ENCODE assay signal across 9 mouse cellular contexts in the genomic region with DNA sequence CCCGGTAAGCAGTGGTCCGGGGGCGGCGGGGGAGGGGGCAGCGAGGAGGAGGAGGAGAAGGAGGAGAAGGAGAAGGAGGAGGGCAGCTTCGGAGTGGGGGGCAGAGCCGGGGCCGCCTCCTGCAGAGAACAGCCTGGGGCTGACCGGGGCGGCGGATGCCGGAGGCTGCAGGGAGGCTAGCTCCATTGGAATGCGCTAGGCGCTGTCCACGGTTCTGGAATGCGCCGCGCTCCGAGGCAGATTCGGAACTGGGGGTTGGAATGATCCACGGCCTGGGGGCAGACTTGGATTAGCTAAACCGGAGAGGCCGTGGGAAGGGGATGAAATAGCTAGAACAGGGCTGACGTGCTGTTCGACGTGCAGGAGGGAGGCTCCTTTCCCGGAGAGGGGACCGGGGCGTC. TPM values are rescaled to one million over a fixed set of nuclear protein-coding genes. Genes with fewer than 3 reads are reported as not detected.
DNase-seq lines count a peak whose midpoint lies in the region; ATAC-seq and TF ChIP-seq lines count a peak whose summit lies in the region.
"Had no signal": no experiment of that assay in that cellular context is flagged by ENCODE, and none has a peak within 500 bp of the region (broad histone marks: within the 10 kb centered on the region; RNA-seq: fewer than 3 reads in every experiment).

No protein-coding gene starts in this region.

- H3K27ac ChIP-seq in embryonic facial prominence, embryonic 13.5 days, result no peak overlapping the region
- H3K27ac ChIP-seq in heart, postnatal 0 days (ENCODE audit: low read depth), result no peak overlapping the region
- H3K27ac ChIP-seq in olfactory bulb, adult 2 months (ENCODE audit: insufficient read depth, low read depth, low read length), result peak overlapping the region; percentile 88
- H3K27ac ChIP-seq: macrophage had no signal

- no peaks in the 10 kb centered on the region for H3K36me3 ChIP-seq in megakaryocyte, embryonic 14.5 days (replicated peaks; ENCODE audit: low read length)
- H3K36me3 ChIP-seq in embryonic facial prominence, embryonic 13.5 days, result no peaks in the 10 kb centered on the region
- H3K36me3 ChIP-seq in heart, postnatal 0 days (replicated peaks; ENCODE audit: control insufficient read depth, insufficient read depth, low read length), result no peaks in the 10 kb centered on the region

- TF ChIP-seq POLR2A in olfactory bulb, adult 2 months (IDR thresholded peaks at IDR 0.05; ENCODE audit: insufficient read depth, low read depth, low read length), result no peak

- H3K4me1 ChIP-seq in megakaryocyte, embryonic 14.5 days, result peaks cover 19% of the 10 kb centered on the region
- H3K4me1 ChIP-seq in embryonic facial prominence, embryonic 13.5 days, result peaks cover 27% of the 10 kb centered on the region
- no peaks in the 10 kb centered on the region for H3K4me1 ChIP-seq in heart, postnatal 0 days (ENCODE audit: control insufficient read depth, insufficient read depth)
- peaks cover 43% of the 10 kb centered on the region for H3K4me1 ChIP-seq in olfactory bulb, adult 2 months (ENCODE audit: control insufficient read depth, insufficient read depth, low read length)

- H3K4me2 ChIP-seq in embryonic facial prominence, embryonic 13.5 days, result peak overlapping the region; percentile 70
- peak overlapping the region; percentile 38 for H3K4me2 ChIP-seq in heart, postnatal 0 days (ENCODE audit: low read depth, low read length)

- ATAC-seq in megakaryocyte, adult 5-6 weeks (ENCODE audit: poor library complexity, severe bottlenecking), result no peak
- peak; percentile 65 for ATAC-seq in embryonic facial prominence, embryonic 13.5 days (ENCODE audit: insufficient number of reproducible peaks, insufficient read depth, low FRiP score, low TSS enrichment, low read depth)
- peak; percentile 89 for ATAC-seq in heart, postnatal 0 days (ENCODE audit: insufficient read depth, low read depth)

- peak; percentile 36 for DNase-seq in heart, postnatal 0 days (ENCODE audit: low spot score)
- peak; percentile 79 for DNase-seq in kidney, postnatal 14 days
- peak; percentile 34 to 42 for DNase-seq in lung, adult 18-20 months
- DNase-seq in T-cell, adult 2 months (ENCODE audit: low spot score), result no peak

- H3K9me3 ChIP-seq in megakaryocyte, embryonic 14.5 days, result no peaks in the 10 kb centered on the region
- no peaks in the 10 kb centered on the region for H3K9me3 ChIP-seq in embryonic facial prominence, embryonic 13.5 days
- H3K9me3 ChIP-seq in heart, postnatal 0 days (replicated peaks; ENCODE audit: control insufficient read depth, low read length), result no peaks in the 10 kb centered on the region

- TF ChIP-seq EP300 in heart, postnatal 0 days (IDR thresholded peaks at IDR 0.05; ENCODE audit: low read depth), result no peak

- H3K27me3 ChIP-seq in megakaryocyte, embryonic 14.5 days (replicated peaks), result peaks cover 95% of the 10 kb centered on the region
- peaks cover 87% of the 10 kb centered on the region for H3K27me3 ChIP-seq in embryonic facial prominence, embryonic 13.5 days
- H3K27me3 ChIP-seq in heart, postnatal 0 days (ENCODE audit: control insufficient read depth, insufficient read depth, low read length), result peaks cover 80% of the 10 kb centered on the region

- peak overlapping the region; percentile 46 for H3K4me3 ChIP-seq in megakaryocyte, embryonic 14.5 days (replicated peaks)
- peak overlapping the region; percentile 38 for H3K4me3 ChIP-seq in embryonic facial prominence, embryonic 13.5 days
- peak overlapping the region; percentile 19; the same call in 1 of the 2 replicates for H3K4me3 ChIP-seq in heart, postnatal 0 days (ENCODE audit: low read depth, low read length)
- peak overlapping the region; percentile 75 for H3K4me3 ChIP-seq in olfactory bulb, adult 2 months (ENCODE audit: insufficient read depth, low read depth, low read length)

- WGBS in embryonic facial prominence, embryonic 13.5 days, result under 1% methylated on average over 29 of the region's 29 CpGs
- under 1% methylated on average over 29 of the region's 29 CpGs for WGBS in heart, postnatal 0 days
- whole genome bisulfite sequencing in olfactory bulb, adult 2 months, result under 1% methylated on average over 29 of the region's 29 CpGs

- H3K9ac ChIP-seq in embryonic facial prominence, embryonic 13.5 days, result no peak overlapping the region
- H3K9ac ChIP-seq in heart, postnatal 0 days (replicated peaks; ENCODE audit: low read depth, low read length), result no peak overlapping the region

- TF ChIP-seq CTCF in heart, postnatal 0 days (IDR thresholded peaks at IDR 0.05; ENCODE audit: low read depth), result no peak
- TF ChIP-seq CTCF in olfactory bulb, adult 2 months (IDR thresholded peaks at IDR 0.05; ENCODE audit: insufficient read depth, low read depth, low read length), result no peak

RNA-seq across cellular contexts. Expression of gene Slc12a5, which starts 7.8 kb away (rescaled TPM):
- 0.47 and 0.89 TPM in 2 replicates for polyA plus RNA-seq in megakaryocyte, embryonic 14.5 days (2012; ENCODE audit: insufficient read depth, low replicate concordance)
- total RNA-seq in megakaryocyte, adult 5-6 weeks (2015), result 0.91 and 1.3 TPM in 2 replicates
- total RNA-seq in megakaryocyte, adult 5-6 weeks (2017), result 0.48 and 0.89 TPM in 2 replicates
- polyA plus RNA-seq in embryonic facial prominence, embryonic 13.5 days (2015; fragmentation: Nextera tagmentation; extraction: Ambion mirVana), result 1.0 and 2.9 TPM in 2 replicates
- 0.50 and 3.5 TPM in 2 replicates for total RNA-seq in heart, postnatal 0 days (2014; rRNA removed; ENCODE audit: low replicate concordance)
- 0.31 and 0.48 TPM in 2 replicates for polyA plus RNA-seq in heart, postnatal 0 days (2015; fragmentation: Nextera tagmentation; extraction: Ambion mirVana)
- not detected in 2 replicates for polyA plus RNA-seq in olfactory bulb, adult 2 months (2012; ENCODE audit: insufficient read depth, insufficient read length, low replicate concordance, missing spikeins)
- polyA plus RNA-seq: macrophage had no signal

RNA-seq across cellular contexts. Expression of gene Mmp9, which starts 27.9 kb away (rescaled TPM):
- polyA plus RNA-seq in megakaryocyte, embryonic 14.5 days (2012; ENCODE audit: insufficient read depth, low replicate concordance), result 2.4 TPM in 1 of 2 replicates, not detected in the other
- 326 and 367 TPM in 2 replicates for total RNA-seq in megakaryocyte, adult 5-6 weeks (2015)
- 217 and 317 TPM in 2 replicates for total RNA-seq in megakaryocyte, adult 5-6 weeks (2017)
- 16.6 and 23.8 TPM in 2 replicates for polyA plus RNA-seq in embryonic facial prominence, embryonic 13.5 days (2015; fragmentation: Nextera tagmentation; extraction: Ambion mirVana)
- total RNA-seq in heart, postnatal 0 days (2014; rRNA removed; ENCODE audit: low replicate concordance), result 0.08 and 2.1 TPM in 2 replicates
- 0.32 and 0.64 TPM in 2 replicates for polyA plus RNA-seq in heart, postnatal 0 days (2015; fragmentation: Nextera tagmentation; extraction: Ambion mirVana)
- not detected in 2 replicates for polyA plus RNA-seq in olfactory bulb, adult 2 months (2012; ENCODE audit: insufficient read depth, insufficient read length, low replicate concordance, missing spikeins)

RNA-seq across cellular contexts. Expression of gene Zfp335, which starts 56.9 kb away (rescaled TPM):
- polyA plus RNA-seq in megakaryocyte, embryonic 14.5 days (2012; ENCODE audit: insufficient read depth, low replicate concordance), result 21.8 and 45.9 TPM in 2 replicates
- 15.6 and 16.1 TPM in 2 replicates for total RNA-seq in megakaryocyte, adult 5-6 weeks (2015)
- 9.4 and 10.0 TPM in 2 replicates for total RNA-seq in megakaryocyte, adult 5-6 weeks (2017)
- polyA plus RNA-seq in embryonic facial prominence, embryonic 13.5 days (2015; fragmentation: Nextera tagmentation; extraction: Ambion mirVana), result 15.5 and 16.1 TPM in 2 replicates
- total RNA-seq in heart, postnatal 0 days (2014; rRNA removed; ENCODE audit: low replicate concordance), result 18.0 and 19.6 TPM in 2 replicates
- polyA plus RNA-seq in heart, postnatal 0 days (2015; fragmentation: Nextera tagmentation; extraction: Ambion mirVana), result 3.7 TPM in 2 replicates
- not detected in 2 replicates for polyA plus RNA-seq in olfactory bulb, adult 2 months (2012; ENCODE audit: insufficient read depth, insufficient read length, low replicate concordance, missing spikeins)

Comparison
In these comparisons a context has a peak if more than half of its experiments do, and no peak if none do; other contexts are left out.
1. H3K4me3 ChIP-seq: peak in every context shown above with its lines; median percentile 75 in olfactory bulb, adult 2 months; 46 in megakaryocyte, embryonic 14.5 days; 38 in embryonic facial prominence, embryonic 13.5 days; 19 in heart, postnatal 0 days.
2. RNA of gene Slc12a5, which starts 7.8 kb away (polyA plus RNA-seq): not detected in olfactory bulb, adult 2 months; 1.0 to 2.9 TPM in embryonic facial prominence, embryonic 13.5 days, 0.47 to 0.89 TPM in megakaryocyte, embryonic 14.5 days and 0.31 to 0.48 TPM in heart, postnatal 0 days; every median in the first group is over 10 times any median in the second.